Mouse (Mus musculus): ENCODE data around the gene Adgrf5.
"Not testable (repeated sequence)": the region's sequence is repeated elsewhere in the genome, so short reads cannot be mapped to it uniquely, and the experiment has no call there.

Gene Adgrf5

DNA sequence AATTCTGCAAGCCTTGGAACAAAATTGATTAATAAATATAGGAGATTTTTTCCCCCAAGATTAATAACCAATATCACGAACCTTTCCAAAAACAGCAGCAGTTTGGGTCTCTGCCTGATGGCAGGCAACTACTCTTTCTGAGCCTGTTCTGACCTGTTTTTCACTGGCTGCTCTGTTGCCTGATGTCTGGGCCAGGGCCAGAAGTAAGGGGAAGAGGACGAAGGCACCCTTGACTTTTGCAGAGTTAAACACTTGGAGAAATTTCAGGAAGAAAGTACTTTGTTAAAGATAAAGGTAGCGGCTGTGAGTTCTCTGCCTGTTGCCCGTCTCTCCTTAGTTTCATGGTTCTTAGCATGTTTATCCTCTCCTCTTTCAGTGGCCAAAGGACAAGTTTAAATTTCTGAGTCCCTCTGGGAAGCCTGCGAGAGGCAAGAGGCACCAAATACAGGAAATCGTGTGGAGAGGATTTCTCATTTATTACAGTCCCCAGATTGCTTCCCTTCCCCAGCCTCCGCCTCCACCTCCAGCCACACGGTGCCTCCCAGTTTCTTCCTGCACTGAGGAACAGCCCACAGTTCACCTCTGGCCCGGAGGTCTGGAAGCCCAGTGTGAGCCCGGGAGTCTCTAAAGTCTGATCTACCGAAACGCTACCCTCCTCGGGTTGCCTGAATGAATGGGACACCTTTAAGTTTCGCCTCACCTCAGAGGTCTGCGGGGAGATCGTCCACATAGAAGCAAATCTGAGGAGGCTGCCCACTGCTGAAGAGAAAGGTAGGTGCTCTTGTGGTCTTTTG, at the start of gene Adgrf5:
TSS of gene Adgrf5 (plus strand) at position 626 of the 794 bp plus-strand sequence.
- DNase-seq = peak; percentile 65

DNA sequence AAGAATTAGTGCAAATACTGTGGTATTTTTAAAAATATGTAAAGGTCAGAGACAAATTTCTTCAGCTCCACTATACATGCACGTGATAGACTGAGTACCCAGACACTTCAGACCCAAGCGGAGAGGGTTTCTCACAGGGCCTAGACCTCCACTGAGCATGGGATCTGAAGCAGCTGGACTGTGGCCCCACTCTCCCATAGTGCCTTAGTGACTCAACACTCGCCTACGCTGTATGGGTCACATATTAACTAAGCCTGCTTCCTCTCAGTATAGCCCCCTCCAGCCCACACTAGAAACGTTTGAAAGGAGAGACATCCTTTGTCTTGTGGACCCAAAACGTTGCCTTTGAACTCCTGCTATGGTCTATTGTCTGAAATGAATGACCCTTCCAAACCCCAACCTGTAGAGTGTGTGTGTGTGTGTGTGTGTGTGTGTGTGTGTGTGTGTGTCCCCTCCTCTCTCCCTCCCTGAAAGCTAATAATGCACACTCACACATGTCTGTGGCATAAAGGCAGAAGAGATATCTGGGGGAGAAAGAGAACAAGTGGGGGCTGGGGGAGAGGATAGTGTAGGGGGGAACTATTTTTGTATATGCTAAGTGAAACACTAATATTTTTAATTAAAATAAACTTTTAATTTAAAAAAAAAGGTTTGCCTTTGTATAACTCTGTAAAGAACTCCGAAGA, 34.1 kb upstream of the Adgrf5 start:
- DNase-seq = no peak

DNA sequence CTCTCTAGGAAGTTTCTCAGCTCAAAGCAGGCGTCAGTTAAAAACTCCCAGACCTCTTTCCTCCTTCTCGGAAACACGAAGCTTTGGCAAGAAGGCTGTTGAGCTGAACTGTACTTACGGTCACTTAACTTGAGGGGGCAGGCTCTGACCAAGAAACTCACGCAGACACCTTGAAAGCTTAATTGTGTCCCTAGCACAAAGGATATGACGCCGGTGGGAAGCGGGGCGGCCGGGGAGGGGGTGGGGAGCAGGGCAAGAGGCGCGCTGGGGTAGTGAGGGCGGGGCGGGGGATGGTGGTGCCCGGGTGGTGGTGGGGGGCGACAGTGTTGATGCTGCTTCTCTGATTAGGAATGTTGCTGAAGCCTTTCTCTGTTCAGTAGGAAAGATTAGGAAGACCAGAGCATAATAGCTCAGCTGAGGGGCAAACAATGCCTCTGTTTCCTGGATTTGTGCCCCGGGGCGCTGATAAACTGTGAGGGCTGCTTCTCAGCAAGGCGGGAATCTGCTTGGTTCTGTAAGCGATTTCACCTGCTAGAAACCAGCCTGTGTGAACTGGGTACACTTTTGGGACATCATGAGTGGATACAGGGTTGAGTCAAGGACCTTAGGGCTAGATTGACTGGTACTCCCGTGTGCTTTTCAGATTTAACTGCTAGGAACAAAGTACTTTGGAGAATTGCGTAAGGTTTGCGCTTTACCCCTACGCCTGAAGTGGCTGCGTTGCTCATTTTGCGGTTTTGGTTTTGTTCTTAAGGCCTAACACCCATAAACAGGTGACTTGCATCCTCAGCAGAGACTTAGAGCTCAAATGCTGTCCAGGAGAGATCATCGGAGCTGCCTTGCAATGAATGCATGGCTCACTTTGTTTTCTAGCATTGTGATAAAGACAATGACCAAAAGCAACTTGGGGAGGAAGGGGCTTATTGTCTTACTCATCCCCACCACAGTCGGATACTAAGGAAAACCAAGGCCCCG, 33.2 kb upstream of the Adgrf5 start:
- DNase-seq = peak; percentile 66

DNA sequence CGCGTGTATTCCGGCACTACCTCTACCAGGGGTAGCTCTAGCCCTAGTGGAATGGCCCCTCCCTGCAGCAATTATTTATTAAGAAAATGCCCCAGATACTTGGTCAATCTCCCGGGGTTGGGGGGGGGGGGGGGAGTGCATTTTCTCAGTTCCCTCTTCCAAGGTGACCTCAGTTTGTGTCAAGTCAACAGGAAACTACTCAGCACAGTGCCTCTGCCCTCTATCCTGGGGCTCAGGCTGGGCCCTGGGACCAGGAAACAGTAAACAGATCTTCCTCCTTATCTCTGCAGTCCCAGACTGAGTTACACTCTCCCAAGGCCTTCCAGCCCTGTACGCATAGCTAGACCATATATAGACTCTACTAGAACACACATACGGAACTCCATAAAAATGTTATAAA, 32.4 kb upstream of the Adgrf5 start:
- peak; percentile 7 for DNase-seq

DNA sequence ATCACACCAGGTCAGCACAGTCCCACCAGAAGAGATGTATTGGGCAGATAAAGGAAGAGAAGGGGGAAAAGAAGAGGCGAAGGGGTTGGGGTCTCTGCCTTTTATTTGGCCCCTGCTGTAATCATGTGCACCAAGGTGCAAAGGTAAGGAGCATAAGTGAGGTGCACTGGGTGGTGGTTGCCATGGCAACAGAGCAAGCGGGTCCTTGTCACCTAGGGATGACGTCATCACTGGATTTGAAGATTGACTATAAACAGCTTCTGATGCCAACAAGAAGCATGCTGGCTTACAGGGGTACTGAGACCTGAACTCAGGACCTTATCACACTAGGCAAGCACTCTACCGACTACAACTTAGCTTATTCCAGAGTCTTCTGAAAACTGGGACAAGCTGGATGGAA, 31.0 kb upstream of the Adgrf5 start:
- DNase-seq = no peak

DNA sequence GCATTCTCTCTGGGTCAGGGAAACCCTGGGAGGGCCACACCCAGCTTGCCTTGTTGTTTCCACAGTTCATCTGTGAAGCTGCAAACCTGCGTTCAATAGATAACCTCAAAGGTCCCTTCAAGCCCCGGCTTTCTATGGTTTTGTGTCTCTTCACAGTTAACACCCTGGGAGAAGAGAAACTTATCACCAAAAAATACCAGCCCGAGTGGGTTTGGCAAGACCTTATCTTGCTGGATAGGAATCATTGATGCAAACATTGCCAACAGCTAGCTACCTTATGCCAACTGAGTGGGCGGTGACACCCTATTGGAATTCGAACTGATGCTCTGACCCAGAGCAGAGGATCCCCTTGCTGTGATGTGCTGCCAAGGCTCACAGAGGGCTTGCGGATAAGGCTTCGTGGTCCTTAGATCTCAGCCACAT, 30.5 kb upstream of the Adgrf5 start:
- peak; percentile 2 for DNase-seq

DNA sequence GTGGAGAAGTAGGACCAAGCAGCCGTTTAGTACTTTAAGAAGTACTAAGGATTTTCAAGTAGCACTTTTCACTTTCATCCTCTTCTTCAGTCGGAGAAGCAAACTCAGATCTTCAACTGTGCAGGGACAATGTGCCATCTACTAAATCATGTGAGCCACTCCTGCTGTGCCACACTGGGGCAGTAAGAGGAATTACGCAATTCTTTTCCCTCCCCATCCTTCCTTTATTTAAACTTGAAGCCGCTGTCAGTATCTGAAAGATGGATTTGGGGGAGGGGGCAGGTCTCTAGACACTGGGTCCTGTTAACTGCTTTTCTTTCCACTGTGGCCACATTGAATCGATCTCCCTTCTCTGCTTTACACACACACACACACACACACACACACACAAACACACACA, 27.6 kb upstream of the Adgrf5 start:
- peak; percentile 13 for DNase-seq

DNA sequence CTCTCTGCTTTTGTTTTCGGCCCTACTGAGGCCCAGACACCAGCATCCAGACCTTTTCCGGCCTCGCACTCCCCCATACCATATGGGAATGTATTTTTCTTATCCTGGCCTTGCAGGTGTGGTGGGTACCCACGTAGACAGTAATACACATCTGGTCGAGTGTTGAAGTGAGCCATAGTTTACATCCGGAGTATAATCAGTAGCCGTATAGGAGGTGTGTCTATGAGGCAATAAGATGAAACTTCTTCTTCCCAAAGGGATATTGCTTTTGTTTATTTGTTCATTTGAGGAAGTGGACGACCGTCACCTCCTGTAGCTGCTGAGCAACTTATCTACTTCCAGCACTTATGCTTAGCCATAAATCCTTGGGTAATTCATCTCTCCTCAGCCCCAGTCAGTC, 26.2 kb upstream of the Adgrf5 start:
- DNase-seq = no peak

DNA sequence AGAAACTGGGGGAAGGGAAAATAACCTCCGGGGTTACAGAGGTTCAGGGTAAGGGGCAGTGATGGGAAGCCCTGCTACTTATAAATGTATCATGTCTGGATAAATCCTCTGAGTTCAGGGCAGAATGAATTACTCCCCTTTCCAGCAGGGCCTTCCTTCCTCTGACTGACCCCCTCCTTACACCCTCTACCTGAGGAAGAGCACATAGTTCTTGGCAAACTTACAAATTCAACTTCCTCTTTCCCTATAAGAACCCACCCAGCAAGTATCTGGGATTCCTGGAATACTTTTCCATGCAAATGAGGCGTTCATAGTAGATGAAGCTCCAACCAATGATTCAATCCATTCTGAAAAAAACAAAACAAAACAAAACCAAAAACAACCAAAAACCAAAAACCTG, 22.6 kb upstream of the Adgrf5 start:
- no peak for DNase-seq

DNA sequence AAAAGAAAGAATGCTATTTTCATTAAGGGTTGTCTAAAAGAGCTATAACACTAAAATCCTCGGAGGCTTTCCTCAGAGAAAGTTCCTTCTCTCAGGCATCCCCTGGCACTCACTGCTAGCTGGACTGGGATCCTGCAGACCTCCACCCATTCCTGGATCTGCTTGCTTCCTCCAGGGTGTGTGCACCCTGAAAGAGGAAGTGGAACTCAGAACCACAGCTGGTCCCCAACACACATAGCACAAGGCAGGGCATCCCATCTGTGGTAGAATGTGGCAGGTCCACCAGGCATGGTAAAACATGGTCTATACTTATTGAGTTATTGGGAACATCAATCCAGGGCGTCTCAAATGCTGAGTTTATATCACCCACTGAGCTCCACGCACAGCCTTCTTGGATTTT, 22.0 kb upstream of the Adgrf5 start:
- DNase-seq = peak; percentile 13

DNA sequence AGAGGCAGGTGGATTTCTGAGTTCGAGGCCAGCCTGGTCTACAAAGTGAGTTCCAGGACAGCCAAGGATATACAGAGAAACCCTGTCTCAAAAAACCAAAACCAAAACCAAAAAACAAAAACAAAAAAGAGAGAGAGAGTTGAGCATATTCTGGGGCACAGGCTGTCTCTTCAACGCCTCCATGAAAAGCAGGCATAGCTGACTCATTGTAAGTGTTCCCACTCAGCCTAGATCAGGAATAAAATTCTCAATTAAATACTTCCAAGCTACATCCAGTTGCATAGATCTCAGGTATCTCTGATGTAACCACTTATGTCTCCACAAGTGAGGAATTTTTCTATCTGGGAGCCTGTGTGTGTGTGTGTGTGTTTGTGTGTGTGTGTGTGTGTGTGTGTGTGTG, 13.8 kb upstream of the Adgrf5 start:
- not testable (repeated sequence) for DNase-seq

DNA sequence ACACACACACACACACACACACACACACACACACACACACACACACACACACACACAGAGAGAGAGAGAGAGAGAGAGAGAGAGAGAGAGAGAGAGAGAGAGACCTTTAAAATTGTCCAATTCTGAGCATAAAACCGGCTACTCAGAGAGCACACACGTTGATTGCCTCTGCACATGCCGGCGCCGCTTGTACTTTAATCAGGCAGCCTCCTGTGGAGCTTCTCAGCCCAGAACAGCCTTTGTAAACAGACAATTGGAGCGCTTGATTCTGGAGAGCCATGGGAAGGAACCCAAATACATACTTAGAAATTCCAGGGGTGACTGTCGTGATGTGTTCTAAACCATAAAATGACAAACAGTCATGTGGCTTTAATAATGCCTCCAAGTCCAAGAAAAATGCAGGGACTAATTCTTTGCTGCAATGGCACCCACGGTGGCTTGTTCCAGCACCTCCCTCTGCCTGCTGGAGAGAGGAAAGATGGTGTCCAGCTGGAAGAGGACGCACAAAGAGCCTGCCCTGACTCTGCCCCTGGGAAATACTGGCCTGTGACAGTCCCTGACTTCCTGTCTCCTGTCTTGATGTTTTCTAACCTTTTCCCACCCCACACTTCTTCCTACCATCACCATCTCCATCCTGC, 2.2 kb upstream of the Adgrf5 start:
- DNase-seq = no peak

DNA sequence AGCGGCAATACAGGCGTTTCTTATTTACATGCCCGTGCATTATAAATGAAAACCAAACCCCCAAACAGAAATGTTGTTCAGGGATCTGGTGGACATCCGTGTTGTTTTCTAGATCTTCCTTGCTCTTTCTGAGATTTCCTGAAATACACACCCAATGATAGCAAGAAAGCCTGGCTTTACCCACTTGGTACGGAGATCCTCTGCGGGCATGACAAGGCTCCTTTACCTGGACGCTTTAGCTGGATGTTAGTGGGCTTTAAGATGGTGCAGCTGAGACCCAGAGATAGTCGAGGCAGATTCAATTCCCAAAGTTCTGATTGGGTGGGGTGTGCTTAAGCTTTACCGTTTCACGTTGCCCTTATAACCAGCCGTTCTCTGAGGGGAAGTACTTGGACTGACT, 770 bp downstream of the Adgrf5 start:
- no peak for DNase-seq

DNA sequence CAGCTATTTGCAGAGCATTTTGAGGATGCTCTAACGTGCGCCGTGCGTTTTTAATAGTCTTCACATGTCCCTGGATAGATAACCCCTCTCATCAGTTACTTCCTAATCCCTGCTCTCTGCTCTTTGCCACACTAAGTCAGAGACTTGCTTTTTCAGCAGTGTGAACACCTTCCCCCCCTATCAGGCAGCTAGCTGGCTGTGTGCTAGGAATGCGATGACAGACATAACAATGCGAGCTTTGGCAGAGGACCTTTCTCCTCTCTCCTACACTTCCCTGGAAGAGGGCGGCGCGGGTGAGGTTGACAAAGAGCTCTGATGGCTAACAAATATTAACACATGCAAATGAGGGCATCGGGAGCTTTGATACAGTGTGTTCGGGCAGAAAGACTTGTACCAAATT, 2.1 kb downstream of the Adgrf5 start:
- peak; percentile 30 for DNase-seq

DNA sequence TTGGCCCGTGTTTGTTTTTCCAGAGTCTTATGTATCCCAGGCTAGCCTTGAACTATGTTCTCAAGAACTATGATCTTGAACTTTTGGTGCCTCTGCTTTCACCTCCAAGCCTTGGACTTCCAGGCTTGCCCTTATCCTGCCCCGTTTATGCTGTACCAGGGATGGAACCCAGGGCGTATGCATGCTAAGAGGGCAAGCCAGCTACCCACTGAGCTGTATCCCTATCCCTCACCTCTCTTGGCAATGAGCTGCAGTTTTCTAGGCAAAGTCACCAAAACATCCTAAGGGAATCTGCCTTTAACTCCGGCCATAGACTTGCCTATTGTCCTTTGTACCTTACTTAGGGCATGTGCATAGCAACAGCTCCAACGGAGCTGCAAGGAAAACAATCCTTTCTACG, 2.6 kb downstream of the Adgrf5 start:
- DNase-seq = no peak

DNA sequence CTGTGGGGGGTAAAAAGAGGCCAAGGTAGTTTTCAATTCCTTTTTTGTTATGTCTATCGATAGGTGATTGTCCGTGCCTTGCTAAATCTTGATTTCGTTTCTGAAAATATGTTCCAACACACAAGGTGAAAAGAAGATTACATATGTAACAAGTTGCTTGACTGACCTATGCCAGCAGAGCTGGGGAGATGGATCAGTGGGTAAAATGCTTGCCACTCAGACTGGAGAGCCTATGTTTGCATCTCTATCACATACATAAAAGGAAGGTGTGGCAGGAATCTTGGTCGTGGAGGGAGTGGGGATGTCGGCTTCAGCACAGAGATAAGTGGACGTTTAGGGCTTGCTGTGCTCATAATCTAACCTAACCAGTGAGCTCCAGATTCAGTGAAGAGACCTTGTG, 3.7 kb downstream of the Adgrf5 start:
- no peak for DNase-seq

DNA sequence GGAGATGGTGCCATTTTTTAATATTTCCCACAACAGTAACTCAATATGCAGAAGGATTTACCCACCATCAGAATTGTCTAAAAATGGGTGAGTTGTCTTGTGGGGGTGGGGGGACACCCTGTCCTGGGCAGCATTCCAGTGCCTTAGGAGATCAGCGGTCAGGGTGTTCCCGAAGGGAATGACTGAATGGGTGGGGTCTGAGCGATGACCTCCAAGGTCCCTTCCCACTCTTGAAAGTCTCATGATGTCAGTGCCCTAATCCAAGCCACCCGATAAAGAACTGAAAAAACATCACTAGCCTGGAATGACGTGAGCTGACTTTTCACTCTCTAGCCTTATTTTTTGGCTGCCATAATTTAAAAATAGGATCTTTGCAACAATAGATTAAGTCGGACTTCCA, 5.0 kb downstream of the Adgrf5 start:
- no peak for DNase-seq

DNA sequence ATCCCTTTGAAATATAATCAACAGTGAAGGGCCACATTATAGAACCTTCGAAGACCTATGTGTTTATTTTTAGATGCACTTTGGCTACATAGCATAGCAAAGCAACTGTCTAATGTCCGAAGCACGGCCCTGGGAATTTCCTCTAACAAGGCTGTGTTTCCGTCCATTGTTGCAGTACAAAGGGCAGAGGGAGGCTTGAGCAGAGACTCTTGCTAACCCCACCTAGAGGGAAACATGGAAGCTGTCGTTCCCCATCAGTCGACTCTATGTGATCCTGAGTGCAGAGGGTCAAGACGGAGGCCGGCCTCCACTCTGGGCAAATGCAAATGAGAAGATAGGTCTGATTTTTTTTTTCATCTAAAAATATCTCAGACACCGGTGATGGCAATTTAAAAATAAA, 6.2 kb downstream of the Adgrf5 start:
- peak; percentile 42 for DNase-seq

DNA sequence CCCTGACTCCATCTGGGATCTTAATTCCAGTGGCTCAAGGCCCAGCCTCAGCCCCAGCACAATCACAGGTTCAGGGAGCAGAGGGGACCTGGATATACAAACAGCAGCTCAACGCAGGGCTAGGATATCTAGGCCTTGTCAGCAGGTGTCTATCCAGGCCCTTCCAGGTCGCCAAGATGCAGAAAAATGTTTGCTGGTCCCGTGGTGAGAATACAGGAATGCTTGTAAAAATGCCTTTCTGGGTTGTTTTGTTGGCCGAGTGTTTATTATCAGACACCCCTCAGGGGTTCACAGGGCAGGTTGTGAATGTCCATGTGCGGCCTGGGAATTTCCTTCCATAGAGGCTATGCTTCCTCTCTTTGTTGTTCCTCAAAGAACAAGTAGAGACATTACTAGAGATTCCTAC, 7.9 kb downstream of the Adgrf5 start:
- DNase-seq = no peak

DNA sequence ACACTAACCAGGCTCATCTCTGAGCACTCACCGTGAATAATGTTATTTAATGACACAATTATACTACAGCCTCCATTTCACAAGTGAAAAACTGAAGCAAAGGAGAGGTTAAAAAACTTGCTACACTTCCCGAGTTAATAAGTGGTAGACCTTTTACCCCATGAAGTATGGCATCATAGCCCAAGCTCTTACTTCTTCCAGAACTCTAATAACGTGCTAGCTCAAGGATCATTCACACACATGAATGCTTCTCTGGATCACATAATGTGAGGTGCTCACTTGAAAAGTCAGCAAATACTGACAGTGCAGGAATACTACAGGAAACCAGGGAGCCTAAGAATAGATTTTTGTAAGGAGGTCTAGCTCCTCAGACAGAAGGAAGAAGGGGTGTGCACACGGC, 12.4 kb downstream of the Adgrf5 start:
- DNase-seq = no peak

DNA sequence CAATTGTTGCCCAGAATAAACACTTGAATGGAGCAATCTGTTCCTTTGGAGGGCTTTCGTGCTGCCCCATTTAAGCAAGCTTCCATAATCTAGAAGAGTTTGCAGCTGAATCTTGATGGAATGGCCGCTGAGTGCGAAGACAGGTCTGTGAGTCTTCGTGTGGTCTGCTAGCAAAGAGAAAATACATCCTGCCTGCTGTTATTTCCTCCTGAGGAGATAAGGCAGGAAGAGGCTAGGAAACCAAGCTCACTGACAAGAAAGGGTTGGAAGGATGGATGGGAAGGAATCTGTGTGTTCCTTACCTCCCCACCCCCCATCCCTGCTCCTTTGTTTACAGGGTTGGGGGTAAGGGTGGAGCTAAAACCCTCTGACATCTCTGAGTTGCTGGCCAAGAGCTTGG, 13.8 kb downstream of the Adgrf5 start:
- no peak for DNase-seq

DNA sequence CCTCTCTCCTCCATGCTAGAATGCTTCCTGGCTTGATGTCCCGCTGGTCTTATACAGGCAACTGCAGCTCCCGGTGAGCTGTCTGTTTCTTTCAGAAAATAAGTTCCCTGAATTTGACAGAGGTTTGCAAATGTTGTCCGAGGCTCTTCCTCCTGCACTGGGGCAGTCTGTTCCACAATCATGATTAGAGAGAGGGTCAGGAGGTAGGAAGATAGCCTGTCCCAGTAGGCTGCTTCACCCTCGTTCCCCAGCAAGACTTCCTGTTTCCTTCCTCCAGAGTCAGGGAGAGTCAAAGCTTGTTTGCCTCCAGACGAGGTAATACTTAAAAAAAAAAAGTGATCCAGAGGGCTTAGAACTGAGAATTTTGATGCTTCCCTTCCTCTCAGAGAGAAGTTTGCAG, 16.3 kb downstream of the Adgrf5 start:
- DNase-seq = no peak

DNA sequence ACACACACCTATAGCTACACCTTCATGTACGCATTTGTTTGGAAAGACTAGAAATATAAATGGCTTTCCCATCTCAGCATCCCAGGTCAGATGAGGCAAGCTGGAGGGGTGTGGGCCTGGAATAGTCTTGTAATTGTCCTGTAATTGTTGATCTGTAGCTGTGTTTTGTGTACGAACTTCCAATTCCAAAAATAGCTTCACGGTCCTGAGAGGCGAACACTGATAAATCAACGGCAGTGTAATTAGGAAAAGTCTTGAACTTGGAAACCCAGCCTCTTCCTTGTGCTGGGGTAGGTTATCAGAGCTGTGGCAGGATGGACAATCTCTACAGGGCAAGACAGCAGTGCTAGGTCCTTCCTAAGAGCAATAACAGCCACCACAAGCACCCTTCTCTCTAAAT, 18.5 kb downstream of the Adgrf5 start:
- no peak for DNase-seq
